Mouse (Mus musculus) liver, adult 2 months (tissue): ENCODE results near the gene Fyb. TPM values are rescaled to one million over a fixed set of nuclear protein-coding genes. Genes with fewer than 3 reads are reported as not detected.

Experiments
- DNase-seq: peaks from one replicate; pipeline ENCODE4 v3.0.0-alpha.2; 2011; ENCODE audit warnings: low read depth, low spot score; ENCODE audit errors: extremely low read depth
- H3K27ac ChIP-seq: fragments of 200-500 bp; replicated peaks from 2 replicates; pipeline ENCODE4 v1.5.1; 2012; ENCODE audit warnings: low read depth, mild to moderate bottlenecking, control low read depth, inconsistent platforms, low read length; ENCODE audit not compliant: insufficient read depth
- H3K27me3 ChIP-seq: fragments of 200-500 bp; 2 replicates; pipeline ENCODE4 v1.6.1; 2012; ENCODE audit warnings: mild to moderate bottlenecking, moderate library complexity, low read length, inconsistent platforms; ENCODE audit not compliant: control insufficient read depth, insufficient read depth
- H3K36me3 ChIP-seq: fragments of 200-500 bp; 2 replicates; pipeline ENCODE4 v1.6.1; 2012; ENCODE audit warnings: low read length, inconsistent platforms; ENCODE audit not compliant: control insufficient read depth, insufficient read depth
- H3K4me1 ChIP-seq: fragments of 200-500 bp; 2 replicates; pipeline ENCODE4 v1.6.1; 2011; ENCODE audit warnings: low read length; ENCODE audit not compliant: control insufficient read depth, insufficient read depth
- H3K4me3 ChIP-seq: fragments of 200-500 bp; 2 replicates; pipeline ENCODE4 v1.5.1; 2011; ENCODE audit warnings: low read depth, mild to moderate bottlenecking, control low read depth, low read length, moderate library complexity; ENCODE audit not compliant: insufficient read depth
- H3K79me2 ChIP-seq: fragments of 200-500 bp; 2 replicates; pipeline ENCODE4 v1.6.1; 2012; ENCODE audit warnings: inconsistent platforms, mild to moderate bottlenecking, low read length, moderate library complexity; ENCODE audit not compliant: control insufficient read depth, insufficient read depth
- H3K9ac ChIP-seq: fragments of 200-500 bp; 2 replicates; pipeline ENCODE4 v1.6.1; 2012; ENCODE audit warnings: low read depth, mild to moderate bottlenecking, control low read depth, inconsistent platforms, low read length
- CTCF ChIP-seq: fragments of 200-500 bp; IDR thresholded peaks from 2 replicates; pipeline ENCODE4 v1.5.1; 2011; ENCODE audit warnings: low read depth, low read length, control low read depth
- POLR2A ChIP-seq: fragments of 200-500 bp; IDR thresholded peaks from 2 replicates; pipeline ENCODE4 v1.6.1; 2011; ENCODE audit warnings: low read length, control low read depth; ENCODE audit not compliant: insufficient read depth; ENCODE audit errors: extremely low read depth
- WGBS: fragments of 180-500 bp; shearing (Covaris S2); methylation state at CpG from one replicate; pipeline ENCODE4 v1.1.7; 2018; 5-methylcytosine and 5-hydroxymethylcytosine counted together
- polyA plus RNA-seq: library from polyadenylated mRNA; depleted of rRNA; stranded (reverse); fragments of >200 nt; gene quantifications from 2 replicates; pipeline ENCODE4 v1.2.3, GENCODE M21; 2012
- total RNA-seq: library from RNA; depleted of rRNA; stranded (reverse); fragments of >200 nt; gene quantifications from 2 replicates; pipeline ENCODE4 v1.2.3, GENCODE M21; 2014

Gene Fyb
- total and polyA plus RNA-seq, 2 experiments, result 42.3 to 98.2 TPM

- H3K79me2 ChIP-seq, result no peaks in the 10 kb centered on the region
Observed at GRCm38 (mm10) chr15:6628431-6629077, 105.9 kb downstream of the Fyb start.

DNA sequence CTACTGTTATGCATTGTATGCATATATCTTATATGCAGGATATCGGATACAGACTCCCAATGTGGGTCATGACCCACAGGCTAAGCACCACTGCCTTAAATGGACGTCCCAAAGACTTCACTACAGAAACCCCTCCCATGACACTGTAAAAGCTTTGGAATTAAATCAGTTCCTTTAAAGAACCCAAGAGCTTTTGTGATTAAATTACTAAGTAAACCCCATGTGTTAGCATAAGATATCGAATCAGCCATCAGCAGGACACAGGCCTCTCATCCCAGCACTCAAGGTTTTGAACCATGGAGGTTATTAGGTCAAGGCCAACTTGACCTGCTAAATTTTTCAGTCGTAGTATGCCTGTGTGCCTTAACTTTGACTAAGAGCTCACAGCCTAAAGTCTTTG is 106.5 kb downstream of the Fyb start:
- TF ChIP-seq CTCF (no peak), POLR2A (no peak)
- H3K27ac ChIP-seq, result no peak overlapping the region
- peaks cover 5% of the 10 kb centered on the region; the same call in 1 of the 2 replicates for H3K4me1 ChIP-seq
- H3K9ac ChIP-seq, result no peak overlapping the region
- no peaks in the 10 kb centered on the region for H3K27me3 ChIP-seq
- H3K36me3 ChIP-seq, result no peaks in the 10 kb centered on the region
- DNase-seq, result no peak
- 59% methylated on average over 4 of the region's 4 CpGs for WGBS
- no peaks in the 10 kb centered on the region for H3K79me2 ChIP-seq
- H3K4me3 ChIP-seq, result no peak overlapping the region

More at GRCm38 (mm10) chr15:6628431-6629077, 105.9 kb downstream of the Fyb start:
- no peaks in the 10 kb centered on the region for H3K36me3 ChIP-seq
- 91% methylated on average over 6 of the region's 6 CpGs for WGBS
- peaks cover 5% of the 10 kb centered on the region; the same call in 1 of the 2 replicates for H3K4me1 ChIP-seq
- H3K27me3 ChIP-seq, result no peaks in the 10 kb centered on the region
- H3K27ac ChIP-seq, result no peak overlapping the region
- DNase-seq, result no peak
- H3K4me3 ChIP-seq, result no peak overlapping the region
- TF ChIP-seq CTCF (no peak), POLR2A (no peak)
- no peak overlapping the region for H3K9ac ChIP-seq

- Histone ChIP-seq H3K36me3 (no peaks in the 10 kb centered on the region), H3K79me2 (no peaks in the 10 kb centered on the region), H3K27ac (no peak overlapping the region), H3K27me3 (no peaks in the 10 kb centered on the region), H3K9ac (no peak overlapping the region), H3K4me3 (no peak overlapping the region), H3K4me1 (no peaks in the 10 kb centered on the region)
- TF ChIP-seq POLR2A, result no peak
- no peak for TF ChIP-seq CTCF
- DNase-seq, result no peak
- WGBS, result 74% methylated on average over 3 of the region's 3 CpGs
Observed at GRCm38 (mm10) chr15:6635405-6635804, 112.8 kb downstream of the Fyb start.

- Histone ChIP-seq H3K9ac (no peak overlapping the region), H3K4me1 (no peaks in the 10 kb centered on the region), H3K27me3 (no peaks in the 10 kb centered on the region), H3K27ac (no peak overlapping the region), H3K79me2 (no peaks in the 10 kb centered on the region), H3K36me3 (no peaks in the 10 kb centered on the region), H3K4me3 (no peak overlapping the region)
- TF ChIP-seq POLR2A (no peak), CTCF (no peak)
- 64% methylated on average over 5 of the region's 5 CpGs for WGBS
- no peak for DNase-seq
Observed at GRCm38 (mm10) chr15:6642223-6642622, 119.6 kb downstream of the Fyb start.

GRCm38 (mm10) chr15:6645498-6645897 is 122.8 kb downstream of the Fyb start:
- 92% methylated on average over 3 of the region's 3 CpGs for WGBS
- TF ChIP-seq CTCF (no peak), POLR2A (no peak)
- H3K27me3 ChIP-seq, result no peaks in the 10 kb centered on the region

GRCm38 (mm10) chr15:6647066-6647465 is 124.4 kb downstream of the Fyb start:
- H3K9ac ChIP-seq, result no peak overlapping the region
- H3K36me3 ChIP-seq, result no peaks in the 10 kb centered on the region
- no peak for DNase-seq
- H3K4me3 ChIP-seq, result no peak overlapping the region
- H3K27ac ChIP-seq, result no peak overlapping the region
- no peaks in the 10 kb centered on the region for H3K4me1 ChIP-seq
- H3K79me2 ChIP-seq, result no peaks in the 10 kb centered on the region
- H3K27me3 ChIP-seq, result no peaks in the 10 kb centered on the region
- WGBS, result 91% methylated on average over 1 of the region's 1 CpGs
- no peak for TF ChIP-seq CTCF
- no peak for TF ChIP-seq POLR2A

More at GRCm38 (mm10) chr15:6645498-6645897, 122.8 kb downstream of the Fyb start:
- Histone ChIP-seq H3K4me1 (no peaks in the 10 kb centered on the region), H3K36me3 (no peaks in the 10 kb centered on the region), H3K4me3 (no peak overlapping the region), H3K9ac (no peak overlapping the region), H3K27ac (no peak overlapping the region), H3K79me2 (no peaks in the 10 kb centered on the region)
- DNase-seq, result no peak
